Mouse (Mus musculus) C2C12 (cell line): Measurements from ENCODE around the gene Spint5.

Experiments
- CEBPB ChIP-seq: IDR thresholded peaks from one replicate; pipeline ENCODE4 v1.6.1; 2011; ENCODE audit warnings: low read depth, mild to moderate bottlenecking, control low read depth, moderate library complexity
- CTCF ChIP-seq: IDR thresholded peaks from one replicate; pipeline ENCODE4 v1.5.1; 2011; ENCODE audit not compliant: control insufficient read depth, insufficient read depth, insufficient read length
- MAX ChIP-seq: IDR thresholded peaks from one replicate; pipeline ENCODE4 v1.6.1; 2011; ENCODE audit warnings: mild to moderate bottlenecking, control low read depth
- MYOD1 ChIP-seq: IDR thresholded peaks from one replicate; pipeline ENCODE4 v1.6.1; 2011; ENCODE audit warnings: low read depth; ENCODE audit not compliant: control insufficient read depth, insufficient read length
- MYOG ChIP-seq: IDR thresholded peaks from one replicate; pipeline ENCODE4 v1.6.1; 2011; ENCODE audit not compliant: control insufficient read depth, insufficient read length; ENCODE audit errors: extremely low read depth
- USF1 ChIP-seq: IDR thresholded peaks from one replicate; pipeline ENCODE4 v1.6.1; 2011; ENCODE audit warnings: low read depth, mild to moderate bottlenecking, control low read depth, moderate library complexity

GRCm38 (mm10) chr2:164679906-164680305 lies 35.2 kb upstream of the Spint5 start:
- TF ChIP-seq USF1: no peak
- no peak for TF ChIP-seq CTCF
- TF ChIP-seq MAX: no peak
- TF ChIP-seq CEBPB: no peak
- no peak for TF ChIP-seq MYOG
- no peak for TF ChIP-seq MYOD1
